Mouse (Mus musculus): ENCODE data around the gene Sae1. TPM values are rescaled to one million over a fixed set of nuclear protein-coding genes. Genes with fewer than 3 reads are reported as not detected.
"Not testable (repeated sequence)": the region's sequence is repeated elsewhere in the genome, so short reads cannot be mapped to it uniquely, and the experiment has no call there.

The Sae1 gene
- total RNA-seq, 2 experiments from 2014 or later, result 37.3 to 40.6 TPM

- peak; percentile 46 to 72 for DNase-seq
Observed at GRCm38 (mm10) chr7:16402968-16403948, 15.7 kb upstream of the Sae1 start.

GRCm38 (mm10) chr7:16402449-16402848 is 14.8 kb upstream of the Sae1 start:
- no peak for DNase-seq

DNA sequence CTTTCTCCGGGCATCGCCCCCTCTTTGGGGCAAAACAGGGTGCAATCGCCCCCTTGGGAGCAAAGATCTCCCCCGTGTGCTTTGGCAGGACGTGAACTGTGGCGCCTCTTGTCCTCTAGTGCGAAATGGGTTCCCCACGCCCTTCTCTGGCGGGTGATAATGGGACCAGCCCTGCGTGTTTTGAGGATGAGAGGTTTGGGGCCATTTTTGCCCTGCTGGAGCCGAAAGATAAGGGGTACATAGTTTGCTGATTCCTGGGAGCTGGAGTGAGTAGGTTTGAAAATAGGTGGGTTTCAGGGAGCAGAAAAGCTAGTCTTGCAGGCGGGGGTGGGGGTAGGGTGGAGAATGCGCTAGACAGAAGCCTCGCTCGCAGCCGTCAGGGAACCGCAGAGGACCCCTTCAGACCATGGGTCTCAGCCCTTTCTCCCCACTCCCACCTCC is 14.4 kb upstream of the Sae1 start:
- DNase-seq, result peak; percentile 63 to 74

GRCm38 (mm10) chr7:16400689-16401611 is 13.3 kb upstream of the Sae1 start, which contains the start of gene Zc3h4:
Gene Zc3h4 (plus strand): TSS chr7:16400910.
- peak; percentile 94 to 96 for DNase-seq

- DNase-seq, result peak; percentile 99
Observed at GRCm38 (mm10) chr7:16399820-16400688, 12.4 kb upstream of the Sae1 start.

GRCm38 (mm10) chr7:16399098-16399819 is 11.7 kb upstream of the Sae1 start:
- DNase-seq, result peak; percentile 96

GRCm38 (mm10) chr7:16398387-16399050 is 10.9 kb upstream of the Sae1 start:
- no peak for DNase-seq

- DNase-seq, result no peak
Observed at GRCm38 (mm10) chr7:16397465-16397864, 9.9 kb upstream of the Sae1 start.

GRCm38 (mm10) chr7:16395944-16396343 is 8.3 kb upstream of the Sae1 start:
- peak; percentile 52 to 64 for DNase-seq

DNA sequence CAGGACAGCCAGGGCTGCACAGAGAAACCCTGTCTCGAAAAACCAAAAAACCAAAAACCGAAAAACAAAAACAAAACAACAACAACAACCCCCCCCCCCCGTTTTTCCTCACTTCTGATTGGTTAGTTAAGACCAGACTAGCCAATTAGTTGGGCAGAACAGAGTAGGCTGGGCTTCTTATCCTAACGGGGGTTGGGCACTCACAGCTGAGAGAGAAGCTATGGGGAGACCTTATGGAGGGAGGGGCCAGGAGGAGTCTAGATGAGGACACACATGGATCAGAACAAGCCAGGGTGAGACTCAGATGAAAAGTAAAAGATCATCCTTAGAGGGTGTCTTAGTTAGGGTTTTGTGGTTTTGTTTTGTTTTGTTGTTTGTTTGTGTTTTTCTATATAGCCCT is 5.3 kb upstream of the Sae1 start:
- DNase-seq, result no peak

DNA sequence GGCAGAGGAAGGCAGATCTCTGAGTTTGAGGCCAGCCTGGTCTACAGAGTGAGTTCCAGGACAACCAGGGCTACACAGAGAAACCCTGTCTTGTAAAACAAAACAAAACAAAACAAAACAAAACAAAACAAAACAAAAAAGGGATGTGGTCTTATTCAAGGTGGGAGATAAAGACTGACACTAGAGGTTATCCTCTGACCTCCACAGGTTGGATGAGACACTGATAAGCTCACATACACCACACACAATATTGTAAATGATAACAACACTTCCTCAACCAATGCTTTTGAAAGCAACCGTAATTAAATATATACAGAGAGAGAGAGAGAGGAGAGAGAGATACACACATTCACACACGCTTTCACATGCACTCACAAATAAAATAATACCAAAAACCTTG is 2.3 kb upstream of the Sae1 start:
- not testable (repeated sequence) for DNase-seq

GRCm38 (mm10) chr7:16376505-16376904 is 11.1 kb downstream of the Sae1 start:
- peak; percentile 30 to 79 for DNase-seq

GRCm38 (mm10) chr7:16374989-16375388 is 12.6 kb downstream of the Sae1 start:
- no peak for DNase-seq

DNA sequence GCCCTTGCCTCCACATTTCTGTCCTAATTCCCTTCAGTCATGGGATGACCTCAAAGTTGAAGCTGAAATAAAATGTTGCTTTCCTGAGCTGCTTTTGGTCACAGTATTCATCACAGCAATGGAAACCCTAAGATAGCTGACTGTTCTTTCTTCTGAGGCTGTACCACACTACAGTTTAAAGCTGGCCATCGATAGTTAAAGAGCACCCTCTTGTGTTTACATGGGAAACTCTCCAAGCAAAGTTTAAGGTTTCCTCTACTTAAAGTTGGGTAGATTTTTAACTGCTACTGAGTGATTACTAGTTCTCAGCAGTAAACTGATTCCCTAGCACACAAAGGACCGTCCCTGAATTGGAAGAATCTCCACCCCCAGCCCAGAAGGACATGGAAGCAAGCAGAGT is 13.9 kb downstream of the Sae1 start:
- no peak for DNase-seq

GRCm38 (mm10) chr7:16370596-16370995 is 17.0 kb downstream of the Sae1 start:
- DNase-seq, result no peak

DNA sequence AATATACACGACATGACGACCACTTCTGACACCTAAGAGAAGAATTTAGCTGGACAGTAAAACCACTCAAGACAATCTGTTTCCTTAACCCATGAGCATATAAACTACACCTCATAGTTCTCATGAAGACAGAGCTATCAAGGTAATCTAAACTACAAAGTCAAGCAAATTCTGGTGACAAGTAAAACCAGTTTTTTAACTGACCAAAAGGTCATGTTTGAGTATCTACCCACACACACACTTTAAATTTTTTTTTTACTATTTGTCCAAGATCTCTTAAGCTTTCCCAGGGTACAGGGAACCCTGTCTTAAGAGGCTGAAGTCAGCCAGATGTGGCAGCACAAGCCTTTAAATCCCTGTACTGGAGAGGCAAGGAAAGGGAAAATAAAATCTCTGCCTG is 18.8 kb downstream of the Sae1 start:
- DNase-seq, result no peak

DNA sequence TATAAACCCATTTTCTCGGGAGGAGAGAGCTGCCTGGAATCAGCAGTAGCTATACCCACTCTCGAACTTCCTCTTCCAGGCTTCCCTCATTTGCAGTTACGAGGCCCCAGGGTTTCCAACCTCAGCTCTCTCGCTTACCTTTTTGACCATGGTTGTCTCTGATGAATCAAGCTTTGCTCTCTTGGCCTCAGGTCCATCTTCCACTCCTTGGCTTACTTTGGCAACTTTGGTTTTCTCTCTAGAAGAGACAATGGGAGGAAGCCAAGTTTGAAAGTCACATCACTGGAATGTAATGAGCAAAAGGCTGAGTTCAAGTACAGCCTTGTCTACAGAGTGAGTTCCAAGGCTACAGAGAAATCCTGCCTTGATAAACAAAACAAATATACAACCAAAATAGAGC is 20.9 kb downstream of the Sae1 start:
- no peak for DNase-seq

GRCm38 (mm10) chr7:16366133-16366646 is 21.4 kb downstream of the Sae1 start:
- peak; percentile 27 to 39 for DNase-seq

DNA sequence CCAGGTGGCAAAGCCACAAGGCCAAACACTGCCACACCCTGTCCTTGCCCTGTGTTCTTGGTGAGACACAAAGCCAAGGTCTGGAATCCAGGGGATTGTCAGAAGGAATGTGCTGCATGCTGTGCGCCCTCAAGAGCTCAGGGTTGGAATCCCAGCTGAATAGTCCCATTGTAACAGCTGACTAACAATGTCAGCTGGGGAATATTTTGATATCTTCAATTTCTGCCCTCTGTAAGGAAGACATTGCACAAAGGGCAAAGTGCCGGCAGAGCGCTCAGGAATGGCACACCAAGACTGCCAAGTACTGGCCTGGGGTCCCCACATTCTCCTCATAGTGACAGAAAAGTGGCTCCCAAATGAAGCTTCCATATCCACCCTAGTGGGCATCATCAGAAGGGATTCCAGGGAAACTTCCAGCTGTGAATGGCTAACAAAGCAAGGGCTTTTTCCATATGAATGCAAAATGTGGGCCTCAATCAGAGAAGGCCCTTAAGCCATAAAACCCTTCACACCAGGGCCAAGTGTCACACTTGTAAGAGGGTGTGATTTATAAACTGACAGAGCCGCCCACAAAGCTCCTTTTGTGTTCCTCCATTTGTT is 22.6 kb downstream of the Sae1 start:
- peak; percentile 18 to 19 for DNase-seq

GRCm38 (mm10) chr7:16364319-16364718 is 23.3 kb downstream of the Sae1 start:
- no peak for DNase-seq

Data from heart, adult 18-20 months (tissue).